Mouse (Mus musculus) c-Kit-positive CD71-positive TER-119-positive erythroid progenitor cells, embryonic 14.5 days (primary cell): ENCODE data around the gene Lamtor4.

Experiments used
- DNase-seq: peaks from one replicate; pipeline ENCODE4 v3.0.0-alpha.2; 2013; ENCODE audit warnings: low spot score

Lamtor4 gene

GRCm38 (mm10) chr5:138260834-138261233, 5.6 kb downstream of the Lamtor4 start:
- no peak for DNase-seq

- no peak for DNase-seq
These were observed 6.7 kb downstream of the Lamtor4 start for GRCm38 (mm10) chr5:138262001-138262400.

- no peak for DNase-seq
These were observed 7.4 kb downstream of the Lamtor4 start for GRCm38 (mm10) chr5:138262582-138263240.

GRCm38 (mm10) chr5:138263260-138264206, 8.3 kb downstream of the Lamtor4 start, which contains the start of gene BC037034:
Gene BC037034, minus strand, starts transcription at chr5:138264033.
- peak; percentile 89 for DNase-seq

GRCm38 (mm10) chr5:138264207-138264578, 8.9 kb downstream of the Lamtor4 start:
- no peak for DNase-seq

- DNase-seq = no peak
These were observed 10.4 kb downstream of the Lamtor4 start for GRCm38 (mm10) chr5:138265712-138266111.

- DNase-seq = no peak
These were observed 11.8 kb downstream of the Lamtor4 start for GRCm38 (mm10) chr5:138267114-138267513.

- DNase-seq = no peak
These were observed 13.7 kb downstream of the Lamtor4 start for GRCm38 (mm10) chr5:138268980-138269379.

GRCm38 (mm10) chr5:138271232-138271631, 15.9 kb downstream of the Lamtor4 start:
- DNase-seq = no peak

- DNase-seq = no peak
These were observed 17.2 kb downstream of the Lamtor4 start, which contains the start of gene Gal3st4 for GRCm38 (mm10) chr5:138272409-138272923. Gene Gal3st4, minus strand, starts transcription at chr5:138272840.

- DNase-seq = no peak
These were observed 18.9 kb downstream of the Lamtor4 start for GRCm38 (mm10) chr5:138274186-138274585.

- DNase-seq = no peak
These were observed 20.2 kb downstream of the Lamtor4 start for GRCm38 (mm10) chr5:138275216-138276050.

- no peak for DNase-seq
These were observed 22.7 kb downstream of the Lamtor4 start for GRCm38 (mm10) chr5:138277994-138278393.

- peak; percentile 86 for DNase-seq
These were observed 24.5 kb downstream of the Lamtor4 start, which contains the start of the genes Gm43720, Gpc2 and Stag3 for GRCm38 (mm10) chr5:138279585-138280424. Gene Gm43720, minus strand, starts transcription at chr5:138279958. Gene Gpc2, minus strand, starts transcription at chr5:138280005. Gene Stag3, plus strand, starts transcription at chr5:138280240.

GRCm38 (mm10) chr5:138280425-138280768, 25.1 kb downstream of the Lamtor4 start:
- no peak for DNase-seq

- DNase-seq = no peak
These were observed 25.5 kb downstream of the Lamtor4 start for GRCm38 (mm10) chr5:138280829-138281228.

- no peak for DNase-seq
These were observed 26.5 kb downstream of the Lamtor4 start for GRCm38 (mm10) chr5:138281798-138282197.

GRCm38 (mm10) chr5:138283540-138283939, 28.3 kb downstream of the Lamtor4 start:
- no peak for DNase-seq

- DNase-seq = peak; percentile 30
These were observed 32.6 kb downstream of the Lamtor4 start for GRCm38 (mm10) chr5:138287861-138288260.

GRCm38 (mm10) chr5:138291638-138292037, 36.4 kb downstream of the Lamtor4 start:
- no peak for DNase-seq

- no peak for DNase-seq
These were observed 38.9 kb downstream of the Lamtor4 start for GRCm38 (mm10) chr5:138294158-138294557.
